Mouse (Mus musculus) c-Kit-positive CD71-positive TER-119-negative erythroid progenitor cells, embryonic 14.5 days (primary cell): Measurements from ENCODE around the gene Ankrd12.

Source experiments
- DNase-seq: peaks from one replicate; pipeline ENCODE4 v3.0.0-alpha.2; 2013; ENCODE audit warnings: low read depth

Gene Ankrd12

GRCm38 (mm10) chr17:66076934-66077333, at the start of gene Ankrd12:
Ankrd12 (minus strand) TSS chr17:66077089.
- DNase-seq: peak; percentile 90

GRCm38 (mm10) chr17:66125211-66125610, 48.3 kb upstream of the Ankrd12 start:
- DNase-seq: peak; percentile 44

- DNase-seq: no peak
Observed at GRCm38 (mm10) chr17:66123816-66124610, 47.1 kb upstream of the Ankrd12 start.

GRCm38 (mm10) chr17:66123066-66123815, 46.4 kb upstream of the Ankrd12 start, which contains the start of gene Ddx11:
Ddx11 (plus strand) TSS chr17:66123520.
- peak; percentile 84 for DNase-seq

GRCm38 (mm10) chr17:66120701-66121100, 43.8 kb upstream of the Ankrd12 start:
- no peak for DNase-seq

GRCm38 (mm10) chr17:66118991-66119390, 42.1 kb upstream of the Ankrd12 start:
- DNase-seq: no peak

- no peak for DNase-seq
Observed at GRCm38 (mm10) chr17:66112166-66112565, 35.3 kb upstream of the Ankrd12 start.

GRCm38 (mm10) chr17:66111402-66111959, 34.6 kb upstream of the Ankrd12 start, which contains the start of gene Washc1:
Washc1 (plus strand) TSS chr17:66111545.
- peak; percentile 87 for DNase-seq

- DNase-seq: no peak
Observed at GRCm38 (mm10) chr17:66110746-66111145, 33.9 kb upstream of the Ankrd12 start.

- no peak for DNase-seq
Observed at GRCm38 (mm10) chr17:66108198-66108597, 31.3 kb upstream of the Ankrd12 start.

- no peak for DNase-seq
Observed at GRCm38 (mm10) chr17:66107466-66107865, 30.6 kb upstream of the Ankrd12 start.

- peak; percentile 55 for DNase-seq
Observed at GRCm38 (mm10) chr17:66106601-66107267, 29.8 kb upstream of the Ankrd12 start.

- no peak for DNase-seq
Observed at GRCm38 (mm10) chr17:66104076-66104475, 27.2 kb upstream of the Ankrd12 start.

GRCm38 (mm10) chr17:66101380-66102330, 24.8 kb upstream of the Ankrd12 start, which contains the start of gene Ndufv2:
Ndufv2 (minus strand) TSS chr17:66101559.
- DNase-seq: peak; percentile 95

- DNase-seq: no peak
Observed at GRCm38 (mm10) chr17:66100566-66101379, 23.9 kb upstream of the Ankrd12 start.

GRCm38 (mm10) chr17:66092664-66093063, 15.8 kb upstream of the Ankrd12 start:
- no peak for DNase-seq

GRCm38 (mm10) chr17:66092065-66092464, 15.2 kb upstream of the Ankrd12 start:
- DNase-seq: no peak

- no peak for DNase-seq
Observed at GRCm38 (mm10) chr17:66091392-66091791, 14.5 kb upstream of the Ankrd12 start.

GRCm38 (mm10) chr17:66090251-66090650, 13.4 kb upstream of the Ankrd12 start:
- DNase-seq: no peak

- DNase-seq: no peak
Observed at GRCm38 (mm10) chr17:66085038-66085437, 8.1 kb upstream of the Ankrd12 start.
